Mouse (Mus musculus) megakaryocyte, embryonic 14.5 days (primary cell): ENCODE data around the gene Sncb. TPM values are rescaled to one million over a fixed set of nuclear protein-coding genes. Genes with fewer than 3 reads are reported as not detected.

ENCODE experiments used
- H3K27me3 ChIP-seq: replicated peaks from 2 replicates; pipeline ENCODE3; 2012; ENCODE audit warnings: inconsistent platforms
- H3K36me3 ChIP-seq: replicated peaks from 2 replicates; pipeline ENCODE3; 2012; ENCODE audit warnings: low read length, inconsistent platforms, mixed read lengths
- H3K4me1 ChIP-seq: 2 replicates; pipeline ENCODE4 v1.6.1; 2012; ENCODE audit warnings: inconsistent platforms
- H3K4me3 ChIP-seq: replicated peaks from 2 replicates; pipeline ENCODE3; 2012; ENCODE audit warnings: moderate library complexity, mild to moderate bottlenecking, inconsistent platforms
- H3K9me3 ChIP-seq: 2 replicates; pipeline ENCODE4 v1.6.1; 2012; ENCODE audit warnings: inconsistent platforms
- FLI1 ChIP-seq: IDR thresholded peaks from 2 replicates; pipeline ENCODE4 v1.6.1; 2012; ENCODE audit warnings: low read length, inconsistent platforms, mixed read lengths
- GATA1 ChIP-seq: IDR thresholded peaks from 3 replicates; pipeline ENCODE4 v1.6.1; 2012; ENCODE audit warnings: mixed read lengths, low read length, inconsistent platforms, borderline replicate concordance
- polyA plus RNA-seq: library from polyadenylated mRNA; stranded (reverse); fragments of >175 nt; gene quantifications from 2 replicates; pipeline ENCODE4 v1.2.3, GENCODE M21; 2012; ENCODE audit warnings: low replicate concordance; ENCODE audit not compliant: insufficient read depth

The Sncb gene
- 0.62 TPM in 1 of 2 replicates, not detected in the other for polyA plus RNA-seq

DNA sequence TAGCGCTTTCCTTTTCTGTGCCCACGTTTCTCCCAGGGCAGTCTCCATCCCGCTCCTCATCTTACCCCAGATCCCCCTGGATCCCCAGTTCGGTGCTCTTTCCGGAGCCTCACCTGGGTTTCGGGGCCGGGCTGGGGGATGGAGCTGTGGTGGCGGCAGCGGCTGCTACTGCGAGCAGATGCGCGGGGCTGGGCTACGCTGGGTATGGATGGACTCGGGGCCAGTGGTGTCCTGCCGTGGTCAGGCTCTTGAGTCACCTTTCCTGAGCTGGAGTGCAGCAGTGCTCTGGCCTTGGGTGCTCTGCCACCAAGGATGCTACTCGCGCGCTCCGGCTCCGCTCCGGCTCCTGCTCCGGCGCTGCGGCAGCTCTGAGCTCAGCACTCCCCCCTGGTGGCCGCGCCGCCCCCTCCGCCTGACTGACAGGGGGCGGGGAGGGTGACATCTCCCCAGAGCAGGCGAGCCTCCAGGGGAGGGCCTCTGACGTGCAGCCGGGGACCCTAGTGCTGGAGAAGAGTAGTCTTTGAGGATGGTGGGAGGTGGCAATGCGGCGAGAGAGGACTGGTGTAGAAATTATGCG, at the start of gene Sncb:
Gene Sncb, minus strand, starts transcription at position 404 of the 577 bp plus-strand sequence.
- Histone ChIP-seq H3K9me3 (peaks cover 21% of the 10 kb centered on the region), H3K4me1 (peaks cover 11% of the 10 kb centered on the region), H3K27me3 (peaks cover 67% of the 10 kb centered on the region), H3K4me3 (peak within 1 kb of the TSS; percentile 79), H3K36me3 (no peaks in the 10 kb centered on the region)
- TF ChIP-seq FLI1 (no peak), GATA1 (no peak)

DNA sequence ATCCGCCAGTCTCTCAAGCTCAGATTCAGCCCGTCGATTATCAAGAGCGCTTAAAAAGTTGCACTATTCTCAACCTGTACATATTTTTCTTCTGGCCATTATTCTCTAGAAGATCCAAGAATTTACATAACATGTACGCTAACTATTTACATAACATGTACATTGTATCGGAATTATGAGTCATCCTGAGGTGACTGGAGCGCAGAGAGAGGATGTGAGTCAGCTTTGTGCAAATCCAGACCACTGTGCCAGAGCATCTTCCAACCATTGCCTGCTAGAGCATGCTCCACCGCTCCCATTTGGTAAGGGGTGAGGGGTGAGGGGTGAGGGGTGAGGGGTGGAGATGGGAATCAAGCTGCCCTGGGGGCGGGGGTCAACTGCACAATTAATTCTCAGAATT, 47.0 kb upstream of the Sncb start:
- Histone ChIP-seq H3K4me1 (no peaks in the 10 kb centered on the region), H3K36me3 (no peaks in the 10 kb centered on the region), H3K4me3 (no peak overlapping the region), H3K27me3 (peaks cover 24% of the 10 kb centered on the region), H3K9me3 (no peaks in the 10 kb centered on the region)
- no peak for TF ChIP-seq FLI1
- TF ChIP-seq GATA1 = no peak

DNA sequence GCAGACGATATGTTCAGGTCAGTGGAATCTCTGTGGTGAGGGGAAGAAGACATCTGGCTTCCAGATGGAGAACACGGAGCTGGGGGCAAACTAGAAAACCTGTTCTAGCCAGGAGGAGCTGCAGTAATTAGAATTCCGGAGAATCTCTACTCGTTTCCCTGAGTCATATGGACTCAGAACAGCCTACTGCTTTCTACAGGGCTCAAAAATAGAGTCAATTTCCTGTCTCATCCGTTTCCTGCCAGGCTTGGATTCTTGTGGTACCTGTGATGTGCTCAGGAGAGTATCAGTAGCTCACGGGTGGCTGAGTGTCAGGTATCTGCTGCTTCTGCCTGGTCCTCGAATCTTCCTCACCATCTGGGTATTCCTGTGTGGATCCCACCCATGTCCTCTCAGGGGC, 45.1 kb upstream of the Sncb start:
- Histone ChIP-seq H3K9me3 (0 out of 2 replicates have a peak, but pooled peaks cover 4% of the 10 kb centered on the region), H3K4me3 (no peak overlapping the region), H3K27me3 (peaks cover 21% of the 10 kb centered on the region), H3K4me1 (no peaks in the 10 kb centered on the region), H3K36me3 (no peaks in the 10 kb centered on the region)
- TF ChIP-seq GATA1 (no peak), FLI1 (no peak)

DNA sequence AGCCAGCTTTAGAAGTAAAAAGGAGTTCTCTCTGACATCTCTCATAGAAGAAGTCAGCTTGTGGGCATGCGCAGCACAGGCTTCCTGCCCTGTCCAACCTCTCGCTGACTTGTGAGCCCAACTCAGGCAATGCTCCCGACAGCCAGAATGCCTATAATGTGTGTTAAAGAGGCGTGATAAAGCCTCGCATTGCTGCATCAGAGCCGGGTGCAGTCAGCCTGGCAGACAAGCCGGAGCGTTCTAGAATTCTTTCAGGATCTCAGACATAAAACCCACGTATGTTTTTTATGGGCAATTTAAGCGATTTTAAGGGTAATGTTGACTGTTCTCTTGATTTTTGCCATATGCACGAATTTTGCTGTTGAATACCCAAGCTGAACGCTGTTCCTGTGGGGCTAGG, 41.7 kb upstream of the Sncb start:
- no peaks in the 10 kb centered on the region for H3K36me3 ChIP-seq
- H3K9me3 ChIP-seq = peaks cover 7% of the 10 kb centered on the region
- no peak overlapping the region for H3K4me3 ChIP-seq
- TF ChIP-seq FLI1 (no peak), GATA1 (no peak)
- H3K27me3 ChIP-seq = peaks cover 37% of the 10 kb centered on the region
- no peaks in the 10 kb centered on the region; the same call in 1 of the 2 replicates for H3K4me1 ChIP-seq

DNA sequence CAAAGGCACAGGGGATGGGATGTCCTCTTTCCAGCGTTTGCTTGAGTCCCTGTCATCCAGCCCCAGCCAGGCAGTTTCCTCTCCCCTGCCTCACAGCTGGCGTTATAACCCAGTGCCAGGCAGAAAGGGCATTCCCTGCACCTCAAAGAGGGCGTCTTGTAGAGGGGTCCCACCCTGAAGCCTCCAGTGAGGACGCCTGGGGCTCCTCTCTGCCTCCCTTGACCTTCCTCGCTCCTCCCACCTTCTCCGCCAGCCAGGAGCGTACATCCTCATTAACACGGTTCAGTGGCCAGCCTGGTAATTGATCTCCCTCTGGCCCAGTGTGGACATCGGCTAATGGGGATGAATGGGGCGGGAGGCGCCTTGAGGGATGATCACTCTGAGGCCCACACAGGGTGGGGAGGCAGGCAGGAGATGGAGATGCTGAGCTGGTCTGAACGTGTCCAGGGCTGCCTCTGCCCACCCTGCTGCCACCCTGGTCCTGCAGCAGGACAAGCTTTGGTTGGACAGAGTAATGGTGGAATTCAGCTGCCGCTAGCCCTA, 40.1 kb upstream of the Sncb start:
- Histone ChIP-seq H3K27me3 (peaks cover 38% of the 10 kb centered on the region), H3K36me3 (no peaks in the 10 kb centered on the region), H3K9me3 (peaks cover 10% of the 10 kb centered on the region), H3K4me3 (no peak overlapping the region), H3K4me1 (no peaks in the 10 kb centered on the region; the same call in 1 of the 2 replicates)
- TF ChIP-seq FLI1 = no peak
- no peak for TF ChIP-seq GATA1

DNA sequence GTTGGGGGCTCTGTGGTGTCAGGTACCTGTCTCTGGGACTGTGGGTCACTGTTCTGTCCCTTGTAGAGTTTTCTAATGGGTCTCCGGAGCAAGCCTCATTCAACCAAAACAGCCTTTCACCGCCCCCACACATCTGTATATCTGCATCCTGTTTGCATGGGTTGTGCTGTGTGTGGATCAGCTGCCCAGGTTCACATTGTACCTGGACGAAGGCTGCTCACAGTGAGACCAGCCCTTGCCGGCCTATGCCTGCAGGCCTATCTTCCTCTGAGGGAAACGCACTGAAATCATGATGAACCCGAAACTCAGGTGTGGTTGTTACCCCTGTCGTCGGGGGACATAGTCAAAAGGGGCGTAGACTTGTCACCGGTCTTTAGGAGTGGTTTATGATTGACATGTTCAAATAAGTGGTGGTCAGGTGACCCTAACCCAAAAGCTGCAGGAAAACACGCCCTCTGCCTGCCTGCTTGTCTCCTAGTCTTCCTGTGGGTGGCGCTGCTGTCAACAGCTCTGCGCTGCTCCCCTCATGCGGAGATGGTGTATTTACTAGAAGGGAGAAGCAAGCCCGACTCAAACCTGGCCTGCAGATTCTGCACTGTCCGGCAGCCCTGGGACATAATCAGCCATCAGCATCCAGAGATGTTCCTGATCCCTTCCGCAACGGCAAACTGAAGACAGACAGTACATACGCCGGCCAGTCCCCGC, 38.9 kb upstream of the Sncb start:
- Histone ChIP-seq H3K27me3 (peaks cover 43% of the 10 kb centered on the region), H3K4me1 (no peaks in the 10 kb centered on the region; the same call in 1 of the 2 replicates), H3K4me3 (no peak overlapping the region), H3K36me3 (no peaks in the 10 kb centered on the region), H3K9me3 (peaks cover 10% of the 10 kb centered on the region)
- no peak for TF ChIP-seq GATA1
- TF ChIP-seq FLI1 = no peak

DNA sequence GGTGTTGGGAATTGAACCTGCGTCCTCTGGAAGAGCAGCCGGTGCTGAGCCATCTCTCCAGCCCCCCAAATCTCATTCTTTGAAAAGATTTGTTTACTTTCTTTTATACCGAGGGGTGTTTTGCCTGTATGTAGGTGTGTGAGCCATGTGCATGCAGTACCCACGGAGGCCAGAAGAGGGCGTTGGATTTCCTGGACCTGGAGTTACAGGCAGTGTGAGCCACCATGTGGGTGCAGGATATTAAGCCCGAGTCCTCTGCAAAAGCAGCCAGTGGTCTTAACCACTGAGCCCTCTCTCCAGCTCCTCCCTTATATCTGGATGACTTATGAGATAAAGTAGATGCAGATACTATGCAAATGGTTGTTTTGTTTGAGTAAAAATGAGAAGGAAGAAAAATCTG, 36.6 kb upstream of the Sncb start:
- no peaks in the 10 kb centered on the region for H3K36me3 ChIP-seq
- no peak for TF ChIP-seq FLI1
- no peak for TF ChIP-seq GATA1
- peaks cover 10% of the 10 kb centered on the region for H3K9me3 ChIP-seq
- no peak overlapping the region for H3K4me3 ChIP-seq
- H3K27me3 ChIP-seq = peaks cover 54% of the 10 kb centered on the region
- H3K4me1 ChIP-seq = peaks cover 4% of the 10 kb centered on the region; the same call in 1 of the 2 replicates

DNA sequence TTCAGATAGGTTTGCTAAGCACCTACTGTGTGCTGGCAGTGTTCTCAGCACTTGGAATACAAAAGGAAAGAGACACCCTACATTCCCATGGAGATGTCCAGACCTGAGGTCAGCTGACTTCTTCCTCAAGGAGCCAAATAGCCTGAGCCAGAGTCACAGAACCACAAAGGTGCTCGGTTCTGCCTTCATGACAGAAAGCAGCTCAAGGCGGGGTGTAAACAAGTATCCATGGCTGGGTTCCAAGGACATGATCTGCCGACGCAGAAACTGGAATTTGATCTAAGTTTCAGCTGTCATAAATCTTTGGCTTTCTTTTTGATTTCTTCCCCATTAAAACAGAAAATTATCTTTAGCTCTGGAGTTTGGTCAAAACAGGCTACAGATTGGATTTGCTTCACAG, 33.8 kb upstream of the Sncb start:
- peaks cover 4% of the 10 kb centered on the region for H3K9me3 ChIP-seq
- no peak for TF ChIP-seq GATA1
- TF ChIP-seq FLI1 = no peak
- H3K4me1 ChIP-seq = peaks cover 8% of the 10 kb centered on the region; the same call in 1 of the 2 replicates
- H3K27me3 ChIP-seq = peaks cover 56% of the 10 kb centered on the region
- H3K4me3 ChIP-seq = no peak overlapping the region
- H3K36me3 ChIP-seq = no peaks in the 10 kb centered on the region

DNA sequence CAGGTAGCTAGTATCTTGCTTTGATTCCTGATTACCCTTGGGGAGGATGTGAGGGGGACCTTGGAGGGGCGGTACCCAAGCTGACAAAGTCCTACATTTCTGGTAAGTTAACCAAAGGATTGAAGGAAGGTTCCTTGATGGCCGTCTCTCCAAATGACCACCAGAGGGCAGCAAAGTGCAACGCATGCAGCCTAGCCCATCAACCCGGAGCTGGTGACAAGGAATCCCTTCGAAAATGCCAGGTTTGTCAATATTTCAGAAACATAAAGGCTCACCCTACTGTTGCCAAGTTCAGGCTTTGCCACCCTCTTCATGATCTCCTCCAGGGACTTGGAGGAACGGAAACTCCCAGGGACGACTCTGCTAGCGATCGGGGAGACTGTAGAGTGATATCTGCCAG, 33.3 kb upstream of the Sncb start:
- TF ChIP-seq FLI1 = no peak
- TF ChIP-seq GATA1 = no peak
- peaks cover 58% of the 10 kb centered on the region for H3K27me3 ChIP-seq
- H3K9me3 ChIP-seq = peaks cover 4% of the 10 kb centered on the region
- H3K36me3 ChIP-seq = no peaks in the 10 kb centered on the region
- H3K4me1 ChIP-seq = peaks cover 8% of the 10 kb centered on the region; the same call in 1 of the 2 replicates
- peak overlapping the region; percentile 44 for H3K4me3 ChIP-seq

DNA sequence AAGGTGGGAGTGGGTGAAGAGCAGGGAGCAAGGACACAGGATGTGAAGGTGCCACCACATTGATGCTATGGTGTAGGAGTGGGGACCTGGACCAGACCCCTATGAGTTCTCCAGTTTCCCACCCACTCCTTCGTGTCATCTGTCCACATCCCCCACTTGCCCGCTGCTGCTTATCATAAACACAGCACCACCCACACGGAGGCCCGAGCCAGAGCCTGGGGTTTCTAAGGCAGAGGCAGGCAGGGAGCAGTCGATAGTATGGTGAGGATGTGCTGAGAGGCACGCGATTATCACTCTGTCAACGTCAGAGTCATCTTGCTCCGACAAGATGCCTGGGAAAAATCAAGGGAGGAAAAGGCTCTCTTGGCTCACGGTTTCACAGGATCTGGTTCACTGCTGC, 32.3 kb upstream of the Sncb start:
- no peaks in the 10 kb centered on the region for H3K36me3 ChIP-seq
- no peak overlapping the region for H3K4me3 ChIP-seq
- H3K9me3 ChIP-seq = peaks cover 5% of the 10 kb centered on the region
- H3K27me3 ChIP-seq = peaks cover 61% of the 10 kb centered on the region
- TF ChIP-seq GATA1 (no peak), FLI1 (no peak)
- peaks cover 8% of the 10 kb centered on the region; the same call in 1 of the 2 replicates for H3K4me1 ChIP-seq
